Mouse (Mus musculus) kidney, embryonic 14.5 days (tissue): Measurements from ENCODE around the gene Paqr4. TPM values are rescaled to one million over a fixed set of nuclear protein-coding genes. Genes with fewer than 3 reads are reported as not detected.
A peak's percentile ranks its signal among the peaks of the same experiment; 100 is the strongest.

ENCODE experiments used
- ATAC-seq: fragments of 200-750 bp; cut with Nextera tagmentation; 2 replicates; pipeline ENCODE4 v1.8.0; 2017; ENCODE audit warnings: moderate number of reproducible peaks, mild to moderate bottlenecking, moderate TSS enrichment, moderate library complexity; ENCODE audit not compliant: low FRiP score, low TSS enrichment
- H3K27ac ChIP-seq: fragments of 300-500 bp; sonication (generic); 2 replicates; pipeline ENCODE4 v1.5.1; 2014; ENCODE audit warnings: low read depth, mild to moderate bottlenecking, low read length, moderate library complexity, mixed read lengths
- H3K27me3 ChIP-seq: fragments of 300-500 bp; sonication (generic); 2 replicates; pipeline ENCODE4 v1.6.1; 2014; ENCODE audit warnings: mild to moderate bottlenecking, low read length; ENCODE audit not compliant: control insufficient read depth, insufficient read depth
- H3K36me3 ChIP-seq: fragments of 300-500 bp; sonication (generic); 2 replicates; pipeline ENCODE4 v1.6.1; 2014; ENCODE audit warnings: low read length, mixed read lengths; ENCODE audit not compliant: control insufficient read depth, insufficient read depth
- H3K4me1 ChIP-seq: fragments of 300-500 bp; sonication (generic); 2 replicates; pipeline ENCODE4 v1.6.1; 2014; ENCODE audit warnings: low read length, mixed read lengths; ENCODE audit not compliant: control insufficient read depth, insufficient read depth
- H3K4me2 ChIP-seq: fragments of 300-500 bp; sonication (generic); replicated peaks from 2 replicates; pipeline ENCODE4 v1.6.1; 2014; ENCODE audit warnings: low read depth, mild to moderate bottlenecking, low read length
- H3K4me3 ChIP-seq: fragments of 300-500 bp; sonication (generic); 2 replicates; pipeline ENCODE4 v1.5.1; 2014; ENCODE audit warnings: mild to moderate bottlenecking, low read length
- H3K9ac ChIP-seq: fragments of 300-500 bp; sonication (generic); 2 replicates; pipeline ENCODE4 v1.6.1; 2014; ENCODE audit warnings: low read depth, mild to moderate bottlenecking, low read length, moderate library complexity
- H3K9me3 ChIP-seq: fragments of 300-500 bp; sonication (generic); 2 replicates; pipeline ENCODE4 v1.6.1; 2016; ENCODE audit warnings: low read length; ENCODE audit not compliant: control insufficient read depth
- WGBS: fragments of 180-500 bp; shearing (Covaris S2); extraction: QIAGEN DNeasy Blood & Tissue Kit; methylation state at CpG from one replicate; pipeline ENCODE4 v1.1.7; 2014; 5-methylcytosine and 5-hydroxymethylcytosine counted together
- polyA plus RNA-seq: library from polyadenylated mRNA; unstranded; fragments of >200 nt; fragmentation: Nextera tagmentation; extraction: Ambion mirVana; gene quantifications from 2 replicates; pipeline ENCODE4 v1.2.1, GENCODE M21; 2014

Paqr4 gene
- polyA plus RNA-seq, 1 experiment from 2014 or later, result 17.6 TPM

GRCm38 (mm10) chr17:23758801-23759200, 18.1 kb upstream of the Paqr4 start:
- H3K27me3 ChIP-seq, result no peaks in the 10 kb centered on the region
- WGBS, result 84% methylated on average over 8 of the region's 8 CpGs
- H3K4me1 ChIP-seq, result no peaks in the 10 kb centered on the region
- no peak overlapping the region for H3K4me3 ChIP-seq
- no peaks in the 10 kb centered on the region for H3K9me3 ChIP-seq
- no peak overlapping the region for H3K9ac ChIP-seq
- H3K36me3 ChIP-seq, result peaks cover 72% of the 10 kb centered on the region
- H3K27ac ChIP-seq, result no peak overlapping the region
- no peak overlapping the region for H3K4me2 ChIP-seq
- no peak for ATAC-seq

GRCm38 (mm10) chr17:23757581-23757980, 16.9 kb upstream of the Paqr4 start:
- H3K4me1 ChIP-seq, result no peaks in the 10 kb centered on the region
- no peak overlapping the region for H3K9ac ChIP-seq
- no peak overlapping the region for H3K4me2 ChIP-seq
- no peak overlapping the region for H3K27ac ChIP-seq
- no peaks in the 10 kb centered on the region for H3K27me3 ChIP-seq
- WGBS, result 93% methylated on average over 9 of the region's 9 CpGs
- ATAC-seq, result no peak
- no peak overlapping the region for H3K4me3 ChIP-seq
- H3K9me3 ChIP-seq, result no peaks in the 10 kb centered on the region
- H3K36me3 ChIP-seq, result peaks cover 81% of the 10 kb centered on the region

DNA sequence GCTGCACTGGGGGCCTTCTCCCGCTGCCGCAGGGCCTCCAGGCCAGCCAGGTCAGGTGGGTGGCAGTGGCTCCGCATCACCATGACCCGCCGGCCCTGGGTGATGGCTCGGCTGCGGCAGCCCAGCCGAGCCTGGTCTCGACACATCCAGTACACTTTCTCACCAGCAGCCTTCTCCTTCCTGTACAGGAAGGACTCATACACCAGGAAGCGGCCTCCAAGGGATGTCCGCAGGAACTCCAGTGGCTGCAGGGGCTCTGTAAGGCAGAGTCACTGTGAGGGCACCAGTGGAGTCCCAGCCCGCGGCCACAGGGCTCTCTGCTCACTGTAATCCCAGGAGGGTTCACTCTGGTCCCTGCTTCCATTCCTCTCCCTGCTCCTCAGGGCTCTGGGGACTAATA, 15.0 kb upstream of the Paqr4 start:
- Histone ChIP-seq H3K27me3 (no peaks in the 10 kb centered on the region), H3K4me1 (no peaks in the 10 kb centered on the region), H3K4me3 (no peak overlapping the region), H3K4me2 (no peak overlapping the region; the same call in 1 of the 2 replicates), H3K9ac (no peak overlapping the region), H3K9me3 (no peaks in the 10 kb centered on the region), H3K27ac (peak overlapping the region; percentile 24; the same call in 1 of the 2 replicates), H3K36me3 (peaks cover 72% of the 10 kb centered on the region)
- peak; percentile 48; the same call in 1 of the 2 replicates for ATAC-seq
- 88% methylated on average over 13 of the region's 13 CpGs for WGBS

- 83% methylated on average over 11 of the region's 11 CpGs for WGBS
- H3K27me3 ChIP-seq, result peaks cover 15% of the 10 kb centered on the region
- peaks cover 23% of the 10 kb centered on the region for H3K36me3 ChIP-seq
- no peaks in the 10 kb centered on the region for H3K9me3 ChIP-seq
- H3K4me1 ChIP-seq, result peaks cover 23% of the 10 kb centered on the region
- H3K9ac ChIP-seq, result no peak overlapping the region
- no peak for ATAC-seq
- peak overlapping the region; percentile 26; the same call in 1 of the 2 replicates for H3K4me2 ChIP-seq
- peak overlapping the region; percentile 14; the same call in 1 of the 2 replicates for H3K4me3 ChIP-seq
- H3K27ac ChIP-seq, result no peak overlapping the region
Observed at GRCm38 (mm10) chr17:23749400-23750191, 8.9 kb upstream of the Paqr4 start.

DNA sequence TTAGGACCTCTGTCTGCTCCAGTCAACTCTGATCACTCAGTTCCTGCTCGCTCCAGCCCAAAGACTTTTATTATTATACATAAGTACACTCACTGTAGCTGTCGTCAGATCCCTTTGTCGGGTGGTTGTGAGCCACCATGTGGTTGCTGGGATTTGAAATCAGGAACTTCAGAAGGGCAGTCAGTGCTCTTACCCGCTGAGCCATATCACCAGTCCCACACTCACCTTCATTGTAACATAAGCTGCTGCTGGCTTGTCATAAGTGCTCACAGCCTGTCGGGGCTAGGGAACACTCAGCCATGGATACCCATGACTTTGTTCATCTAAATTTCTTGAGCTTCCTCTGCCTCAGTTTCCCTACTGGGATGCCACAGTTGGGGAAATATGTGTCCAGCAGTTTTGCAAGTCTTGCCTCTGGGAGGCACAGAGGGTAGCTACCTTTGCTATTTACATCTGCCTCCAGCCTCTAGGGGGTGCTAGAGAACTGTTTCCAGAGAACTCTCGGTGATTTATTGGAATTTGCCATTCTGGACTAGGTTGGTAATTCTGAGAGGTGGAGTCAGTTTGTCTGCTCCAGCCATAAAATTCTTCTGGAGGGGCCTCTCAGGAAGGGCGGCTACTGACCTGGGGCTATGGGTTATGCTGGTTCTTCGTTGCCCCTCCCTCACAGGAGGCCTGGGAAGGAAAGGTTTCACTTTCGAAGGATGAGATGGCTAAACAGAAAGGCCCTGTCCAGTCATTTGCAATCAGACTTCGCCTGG, 8.1 kb upstream of the Paqr4 start:
- no peak overlapping the region for H3K27ac ChIP-seq
- 0 out of 2 replicates have a peak, but pooled peaks have one; percentile 17 for ATAC-seq
- H3K4me2 ChIP-seq, result peak overlapping the region; percentile 26; the same call in 1 of the 2 replicates

GRCm38 (mm10) chr17:23748026-23748425, 7.4 kb upstream of the Paqr4 start:
- no peak for ATAC-seq
- WGBS, result 24% methylated on average over 6 of the region's 6 CpGs

More for the DNA sequence above, 8.1 kb upstream of the Paqr4 start:
- Histone ChIP-seq H3K36me3 (peaks cover 22% of the 10 kb centered on the region), H3K27me3 (peaks cover 23% of the 10 kb centered on the region), H3K4me3 (peak overlapping the region; percentile 14; the same call in 1 of the 2 replicates), H3K9me3 (no peaks in the 10 kb centered on the region), H3K9ac (no peak overlapping the region), H3K4me1 (peaks cover 25% of the 10 kb centered on the region)
- 30% methylated on average over 10 of the region's 10 CpGs for WGBS

DNA sequence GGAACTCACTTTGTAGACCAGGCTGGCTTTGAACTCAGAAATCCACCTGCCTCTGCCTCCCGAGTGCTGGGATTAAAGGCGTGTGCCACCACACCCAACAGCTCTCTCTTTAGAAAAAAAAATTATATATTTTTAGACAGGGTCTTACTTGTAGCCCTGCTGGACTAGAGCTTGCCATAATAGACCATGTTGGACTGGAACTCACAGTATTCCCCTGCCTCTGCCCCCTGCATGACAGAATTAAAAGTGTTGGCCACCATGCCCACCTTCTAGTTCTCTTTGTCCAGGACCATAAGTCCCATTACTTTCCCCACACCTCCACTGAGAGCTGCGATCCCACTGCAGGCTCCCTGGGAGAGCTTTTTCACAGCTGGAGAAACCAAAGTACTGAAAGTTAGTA, 6.8 kb upstream of the Paqr4 start:
- 87% methylated on average over 3 of the region's 3 CpGs for WGBS
- Histone ChIP-seq H3K27me3 (peaks cover 36% of the 10 kb centered on the region), H3K9me3 (no peaks in the 10 kb centered on the region)

More at GRCm38 (mm10) chr17:23748026-23748425, 7.4 kb upstream of the Paqr4 start:
- Histone ChIP-seq H3K9me3 (no peaks in the 10 kb centered on the region), H3K27ac (no peak overlapping the region), H3K36me3 (peaks cover 14% of the 10 kb centered on the region), H3K27me3 (peaks cover 31% of the 10 kb centered on the region), H3K4me1 (peaks cover 25% of the 10 kb centered on the region), H3K9ac (no peak overlapping the region), H3K4me3 (no peak overlapping the region), H3K4me2 (no peak overlapping the region)

GRCm38 (mm10) chr17:23746767-23747166, 6.1 kb upstream of the Paqr4 start:
- no peaks in the 10 kb centered on the region for H3K9me3 ChIP-seq
- peaks cover 43% of the 10 kb centered on the region for H3K27me3 ChIP-seq
- H3K4me1 ChIP-seq, result peaks cover 30% of the 10 kb centered on the region
- H3K27ac ChIP-seq, result no peak overlapping the region
- 84% methylated on average over 3 of the region's 3 CpGs for WGBS
- no peak overlapping the region for H3K4me2 ChIP-seq
- no peak overlapping the region for H3K4me3 ChIP-seq
- H3K9ac ChIP-seq, result no peak overlapping the region
- H3K36me3 ChIP-seq, result peaks cover 2% of the 10 kb centered on the region; the same call in 1 of the 2 replicates
- no peak for ATAC-seq

More for the DNA sequence above, 6.8 kb upstream of the Paqr4 start:
- H3K36me3 ChIP-seq, result peaks cover 9% of the 10 kb centered on the region
- H3K4me3 ChIP-seq, result no peak overlapping the region
- peaks cover 26% of the 10 kb centered on the region for H3K4me1 ChIP-seq
- ATAC-seq, result no peak
- no peak overlapping the region for H3K27ac ChIP-seq
- no peak overlapping the region for H3K4me2 ChIP-seq
- H3K9ac ChIP-seq, result no peak overlapping the region
